Comparison of ENCODE assay signal across 23 mouse cellular contexts in the genomic region with DNA sequence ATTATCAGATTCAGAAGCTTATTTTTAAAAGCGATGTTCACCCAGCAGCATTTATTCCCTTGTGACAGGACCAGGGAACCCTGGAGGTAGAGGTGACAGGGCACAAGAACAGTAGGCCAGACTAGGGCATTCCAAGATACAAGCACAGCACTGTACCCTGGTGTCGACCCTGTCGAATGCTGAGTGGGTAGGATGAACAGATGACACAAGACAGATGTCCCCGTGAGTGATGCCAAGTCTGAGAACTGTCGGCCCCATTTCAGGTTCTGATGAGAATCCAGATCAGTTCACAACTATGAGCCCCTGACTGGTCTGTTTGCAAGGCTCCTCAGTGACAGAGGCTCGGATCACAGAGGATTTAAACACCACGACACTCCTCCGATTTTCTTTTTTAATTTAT.
A peak's percentile ranks its signal among the peaks of the same experiment; 100 is the strongest.
DNase-seq lines count a peak whose midpoint lies in the region; ATAC-seq and TF ChIP-seq lines count a peak whose summit lies in the region.
"Had no signal": no experiment of that assay in that cellular context is flagged by ENCODE, and none has a peak within 500 bp of the region (broad histone marks: within the 10 kb centered on the region; RNA-seq: fewer than 3 reads in every experiment).

No protein-coding gene starts in this region.

- H3K36me3 ChIP-seq in forebrain, embryonic 15.5 days = no peaks in the 10 kb centered on the region
- H3K36me3 ChIP-seq in forebrain, embryonic 11.5 days (ENCODE audit: control insufficient read depth, insufficient read depth, low read length) = no peaks in the 10 kb centered on the region
- H3K36me3 ChIP-seq in forebrain, postnatal 0 days (ENCODE audit: insufficient read depth) = no peaks in the 10 kb centered on the region
- H3K36me3 ChIP-seq: limb, embryonic 13.5 days; liver, embryonic 13.5 days; midbrain, embryonic 13.5 days had no signal

- no peak overlapping the region for H3K27ac ChIP-seq in forebrain, embryonic 15.5 days (replicated peaks)
- no peak overlapping the region for H3K27ac ChIP-seq in forebrain, embryonic 11.5 days (ENCODE audit: low read depth, low read length)
- no peak overlapping the region for H3K27ac ChIP-seq in forebrain, postnatal 0 days (ENCODE audit: low read depth, low read length)
- H3K27ac ChIP-seq: heart, adult 2 months; hindbrain, embryonic 14.5 days; limb, embryonic 13.5 days; liver, embryonic 13.5 days; midbrain, embryonic 13.5 days had no signal

- no peaks in the 10 kb centered on the region for H3K9me3 ChIP-seq in forebrain, embryonic 15.5 days
- H3K9me3 ChIP-seq in forebrain, embryonic 11.5 days (ENCODE audit: control insufficient read depth, low read length) = no peaks in the 10 kb centered on the region
- H3K9me3 ChIP-seq in forebrain, postnatal 0 days (ENCODE audit: low read length) = no peaks in the 10 kb centered on the region
- H3K9me3 ChIP-seq: limb, embryonic 13.5 days; liver, embryonic 13.5 days; megakaryocyte, embryonic 14.5 days; midbrain, embryonic 13.5 days had no signal

- H3K4me1 ChIP-seq in forebrain, embryonic 15.5 days = peaks cover 4% of the 10 kb centered on the region; the same call in 1 of the 2 replicates
- no peaks in the 10 kb centered on the region for H3K4me1 ChIP-seq in forebrain, embryonic 11.5 days (replicated peaks; ENCODE audit: control insufficient read depth, insufficient read depth, low read length)
- H3K4me1 ChIP-seq in forebrain, postnatal 0 days (ENCODE audit: insufficient read depth) = no peaks in the 10 kb centered on the region
- H3K4me1 ChIP-seq: liver, embryonic 13.5 days had no signal

- WGBS in forebrain, embryonic 15.5 days = 70% methylated on average over 8 of the region's 8 CpGs
- WGBS in forebrain, embryonic 11.5 days = 92% methylated on average over 8 of the region's 8 CpGs
- 63% methylated on average over 8 of the region's 8 CpGs for WGBS in forebrain, postnatal 0 days

- DNase-seq in forebrain, embryonic 11.5 days (ENCODE audit: low spot score) = no peak
- peak; percentile 56 for DNase-seq in brain, embryonic 14.5 days (ENCODE audit: low read depth)
- peak; percentile 39 for DNase-seq in forebrain, postnatal 0 days
- DNase-seq in layer of hippocampus, postnatal 10 days (ENCODE audit: low spot score in 2 of 2) = peak; percentile 38 to 58
- DNase-seq in kidney, postnatal 36 days = no peak
- no peak for DNase-seq in liver
- DNase-seq: adrenal gland, adult 2 months; cerebellum, adult 9-11 months; gastrocnemius, postnatal 36 days; heart, adult 2 months; kidney, adult 8-10 months; kidney, postnatal 10 days; liver, embryonic 13.5 days; lung, adult 2 months; right cerebral cortex, postnatal 4 days; thymus, adult 18-20 months; thymus, postnatal 36 days had no signal

- H3K4me2 ChIP-seq in forebrain, embryonic 15.5 days (replicated peaks) = no peak overlapping the region
- no peak overlapping the region for H3K4me2 ChIP-seq in forebrain, embryonic 11.5 days (ENCODE audit: low read depth, low read length, severe bottlenecking)
- no peak overlapping the region for H3K4me2 ChIP-seq in forebrain, postnatal 0 days (ENCODE audit: low read depth)
- H3K4me2 ChIP-seq: hindbrain, embryonic 14.5 days; limb, embryonic 13.5 days; liver, embryonic 13.5 days; midbrain, embryonic 13.5 days had no signal

- ATAC-seq in forebrain, embryonic 15.5 days (replicated peaks) = peak; percentile 62; the same call in 1 of the 2 replicates
- no peak for ATAC-seq in forebrain, embryonic 11.5 days (replicated peaks; ENCODE audit: low FRiP score)
- peak; percentile 71 for ATAC-seq in forebrain, postnatal 0 days

- no peak overlapping the region for H3K4me3 ChIP-seq in forebrain, embryonic 15.5 days
- H3K4me3 ChIP-seq in forebrain, embryonic 11.5 days (ENCODE audit: low read depth, low read length) = no peak overlapping the region
- H3K4me3 ChIP-seq in forebrain, postnatal 0 days (ENCODE audit: low read depth, low read length) = no peak overlapping the region
- H3K4me3 ChIP-seq: heart, adult 2 months; limb, embryonic 13.5 days; liver, embryonic 13.5 days; megakaryocyte, embryonic 14.5 days; midbrain, embryonic 13.5 days; myocyte had no signal

- TF ChIP-seq CTCF in brain, embryonic 14.5 days (IDR thresholded peaks at IDR 0.05; ENCODE audit: borderline replicate concordance, extremely low read depth, insufficient read depth, insufficient read length) = no peak
- no peak for TF ChIP-seq CTCF in forebrain, postnatal 0 days (IDR thresholded peaks at IDR 0.05; ENCODE audit: low read depth)

- no peak overlapping the region for H3K9ac ChIP-seq in forebrain, embryonic 15.5 days (replicated peaks)
- H3K9ac ChIP-seq in forebrain, embryonic 11.5 days (ENCODE audit: low read length) = no peak overlapping the region
- H3K9ac ChIP-seq in forebrain, postnatal 0 days = no peak overlapping the region
- H3K9ac ChIP-seq: hindbrain, embryonic 14.5 days; limb, embryonic 13.5 days; liver, embryonic 13.5 days; midbrain, embryonic 13.5 days had no signal

- no peak for TF ChIP-seq POLR2A in brain, embryonic 14.5 days (IDR thresholded peaks at IDR 0.05; ENCODE audit: borderline replicate concordance, extremely low read depth, insufficient read depth, insufficient read length, poor library complexity, severe bottlenecking)

- no peaks in the 10 kb centered on the region for H3K27me3 ChIP-seq in forebrain, embryonic 15.5 days
- no peaks in the 10 kb centered on the region for H3K27me3 ChIP-seq in forebrain, embryonic 11.5 days (ENCODE audit: control insufficient read depth, insufficient read depth, low read length)
- H3K27me3 ChIP-seq in forebrain, postnatal 0 days (ENCODE audit: insufficient read depth, low read length) = no peaks in the 10 kb centered on the region
- H3K27me3 ChIP-seq: limb, embryonic 13.5 days; liver, embryonic 13.5 days; midbrain, embryonic 13.5 days had no signal

Comparison
In these comparisons a context has a peak if more than half of its experiments do, and no peak if none do; other contexts are left out.
1. DNase-seq: peak in brain, embryonic 14.5 days (single experiment), forebrain, postnatal 0 days (single experiment) and layer of hippocampus, postnatal 10 days (2 of 2); none in forebrain, embryonic 11.5 days (single experiment), kidney, postnatal 36 days (0 of 2) and liver (single experiment).